Mouse (Mus musculus): Measurements from ENCODE around the gene Dap3.

GRCm38 (mm10) chr3:88905741-88906140 is 45.2 kb downstream of the Dap3 start:
- no peak for TF ChIP-seq CTCF (IDR thresholded peaks at IDR 0.05; ENCODE audit: low read depth, low read length)
- TF ChIP-seq POLR2A (IDR thresholded peaks at IDR 0.05; ENCODE audit: extremely low read depth, insufficient read depth, low read length): no peak
